Mouse (Mus musculus) ovary, postnatal 36 days (tissue): ENCODE measurements around the gene Cdk17.
A peak's percentile ranks its signal among the peaks of the same experiment; 100 is the strongest.

Experiments used
- DNase-seq: peaks from one replicate; pipeline ENCODE4 v3.0.0; 2022; ENCODE audit warnings: low spot score, mixed read lengths

Cdk17 gene

DNA sequence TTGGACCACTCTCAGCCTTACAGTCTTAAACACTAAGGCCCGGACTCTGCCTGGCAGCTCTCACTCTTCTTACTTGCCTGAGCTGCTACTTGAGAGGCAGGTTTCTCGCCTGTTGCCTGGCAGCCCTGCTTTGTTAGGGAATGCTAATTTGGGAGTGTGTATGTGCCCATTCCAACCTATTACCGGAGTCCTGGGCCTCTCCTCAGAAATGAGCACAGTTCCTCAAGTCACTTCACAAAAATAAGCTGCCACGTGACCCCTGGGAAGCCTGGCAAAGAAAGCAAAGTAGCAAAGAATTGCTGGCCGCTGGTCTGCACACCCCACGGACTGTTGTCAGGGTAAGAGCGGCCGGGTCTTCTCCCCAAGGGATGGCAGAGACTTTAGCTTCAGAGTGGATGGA lies 102.8 kb downstream of the Cdk17 start:
- no peak for DNase-seq

DNA sequence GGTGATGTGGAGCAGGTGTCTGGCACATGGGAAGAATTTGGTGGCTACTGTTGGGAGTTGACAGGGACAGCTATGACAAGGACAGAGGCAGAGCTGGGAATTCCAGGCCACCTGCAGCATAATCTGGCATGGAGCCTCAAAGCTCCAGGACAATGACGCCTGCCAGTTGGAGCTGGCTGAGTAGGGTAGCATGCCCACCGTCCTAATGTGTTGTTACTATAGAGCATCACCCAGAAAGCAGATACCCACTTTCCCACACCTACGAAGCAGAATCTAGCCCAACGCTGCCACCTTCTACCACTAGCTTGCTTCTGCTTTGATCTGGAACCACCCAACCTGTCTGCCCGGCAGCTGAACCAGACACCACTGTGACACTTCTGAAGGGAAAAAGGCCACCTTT lies 103.3 kb downstream of the Cdk17 start:
- no peak for DNase-seq

DNA sequence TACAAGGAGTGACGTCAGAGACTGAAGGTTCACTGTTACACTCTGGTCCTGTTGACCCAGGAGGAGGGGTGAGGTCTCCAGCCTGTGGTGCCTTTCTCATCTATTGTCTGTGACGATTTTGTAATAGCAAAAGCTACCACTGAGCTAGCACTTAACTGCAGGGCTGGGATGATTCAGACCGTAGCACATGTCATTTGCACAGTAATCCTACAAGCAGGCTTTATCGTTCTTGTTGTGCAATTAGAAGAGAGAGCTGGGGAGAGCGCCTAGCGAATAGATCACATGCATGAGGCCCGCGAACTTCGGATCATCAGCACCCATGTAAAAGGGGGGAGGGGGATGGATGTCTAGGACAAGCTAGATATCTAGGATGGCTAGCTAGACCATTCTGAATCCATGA lies 105.2 kb downstream of the Cdk17 start:
- no peak for DNase-seq

DNA sequence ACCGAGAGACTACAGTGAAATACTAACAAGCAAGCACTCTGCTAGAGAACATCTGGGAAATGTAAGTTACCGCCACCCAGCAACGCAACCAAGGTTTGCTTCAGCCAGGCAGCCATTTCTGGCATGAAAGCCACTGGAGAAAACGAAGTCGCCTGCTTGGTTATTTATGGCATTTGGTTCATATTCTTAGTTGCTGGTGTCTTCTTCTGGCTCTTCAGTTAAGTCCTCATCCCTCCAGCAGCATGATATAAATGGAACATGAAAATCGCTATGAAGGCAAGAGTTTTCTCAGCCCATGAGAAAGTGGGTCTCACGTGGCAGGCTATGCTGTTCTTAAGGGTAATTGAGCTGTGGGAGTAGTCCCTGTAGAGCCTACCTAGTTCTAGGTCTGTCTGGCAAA lies 105.8 kb downstream of the Cdk17 start:
- DNase-seq, result no peak

DNA sequence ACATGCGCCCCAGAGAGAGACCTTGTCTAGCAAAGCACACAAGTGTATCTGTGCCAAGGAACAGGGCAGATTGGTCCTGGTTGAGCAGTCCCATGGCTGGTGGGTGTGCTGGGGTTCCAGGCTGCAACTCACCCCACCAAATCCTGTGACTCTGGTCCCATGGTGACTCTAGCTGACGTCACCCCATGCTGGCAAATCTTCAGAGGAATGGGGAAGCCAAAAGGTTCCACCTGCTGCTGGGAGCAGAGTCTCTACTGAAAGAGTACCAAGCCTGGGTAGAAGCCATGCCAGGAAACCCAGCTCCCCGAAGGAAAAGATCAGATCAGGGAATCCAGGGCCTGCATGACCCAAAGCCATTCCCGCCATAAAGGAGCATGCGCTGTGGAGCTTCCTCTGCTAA lies 106.8 kb downstream of the Cdk17 start:
- DNase-seq, result no peak

DNA sequence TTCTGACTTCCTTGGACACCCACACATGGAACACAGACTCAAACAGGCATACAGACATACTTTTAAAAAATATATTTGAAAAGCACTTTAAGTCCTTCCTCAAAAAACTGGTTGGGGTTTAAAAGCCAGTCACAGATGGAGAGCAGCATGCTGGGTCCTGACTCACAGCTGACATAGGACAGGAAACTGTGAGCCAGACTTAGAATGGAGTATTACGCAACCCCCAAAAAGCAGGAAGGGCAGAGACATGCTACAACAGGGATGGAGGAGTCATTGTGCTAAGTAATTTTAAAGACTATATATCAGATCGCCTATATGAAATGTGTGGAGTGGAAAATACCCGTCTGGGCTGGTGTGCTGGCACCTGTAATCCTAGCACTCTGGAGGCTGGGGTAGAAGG lies 107.7 kb downstream of the Cdk17 start:
- no peak for DNase-seq

- no peak for DNase-seq
These were observed 109.1 kb downstream of the Cdk17 start for GRCm38 (mm10) chr10:93269744-93270143.

DNA sequence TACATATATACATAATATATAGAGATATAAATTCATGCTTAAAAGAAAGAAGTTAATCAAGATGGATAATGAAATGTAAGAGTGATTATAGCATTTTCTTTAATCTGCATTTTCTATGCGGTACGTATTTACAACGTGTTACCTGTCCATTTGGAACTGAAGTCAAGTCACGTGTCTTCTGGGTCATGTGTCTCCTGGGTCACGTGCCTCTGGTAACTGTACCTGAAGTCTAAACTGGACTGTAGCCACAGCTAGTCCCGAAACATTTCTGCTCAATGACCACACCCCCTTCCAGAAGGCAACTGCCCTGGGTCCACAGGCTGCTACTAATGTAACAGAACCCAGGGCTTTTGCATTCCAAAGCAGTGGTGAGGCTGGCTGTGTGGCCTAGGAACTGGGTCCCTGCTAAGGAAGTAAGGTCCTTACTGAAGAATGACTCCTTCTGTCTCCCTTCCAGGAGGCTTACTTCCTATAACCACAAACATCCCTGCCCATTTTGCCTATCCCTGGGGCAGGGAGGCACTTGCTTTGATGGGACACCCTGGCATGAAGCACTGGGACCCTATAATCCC lies 110.3 kb downstream of the Cdk17 start:
- no peak for DNase-seq

DNA sequence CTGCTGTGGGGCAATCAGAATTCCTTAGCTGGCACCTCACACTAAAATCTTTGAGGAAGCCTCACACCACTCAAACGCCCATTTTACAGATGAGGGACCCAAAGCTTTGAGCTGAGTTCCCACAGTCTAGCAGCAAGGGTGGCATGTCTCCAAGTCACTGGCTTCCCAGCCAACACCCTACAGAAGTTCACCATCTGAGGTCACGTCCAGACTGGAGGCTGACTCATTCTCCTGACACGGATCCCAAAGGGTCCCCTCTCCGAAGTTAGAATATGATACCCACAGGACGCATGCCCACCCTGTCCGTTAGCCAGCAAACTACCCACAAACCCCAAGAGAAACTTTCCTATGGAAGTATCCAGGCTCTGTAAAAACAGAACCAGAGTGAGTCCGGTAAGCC lies 111.2 kb downstream of the Cdk17 start:
- DNase-seq, result no peak

DNA sequence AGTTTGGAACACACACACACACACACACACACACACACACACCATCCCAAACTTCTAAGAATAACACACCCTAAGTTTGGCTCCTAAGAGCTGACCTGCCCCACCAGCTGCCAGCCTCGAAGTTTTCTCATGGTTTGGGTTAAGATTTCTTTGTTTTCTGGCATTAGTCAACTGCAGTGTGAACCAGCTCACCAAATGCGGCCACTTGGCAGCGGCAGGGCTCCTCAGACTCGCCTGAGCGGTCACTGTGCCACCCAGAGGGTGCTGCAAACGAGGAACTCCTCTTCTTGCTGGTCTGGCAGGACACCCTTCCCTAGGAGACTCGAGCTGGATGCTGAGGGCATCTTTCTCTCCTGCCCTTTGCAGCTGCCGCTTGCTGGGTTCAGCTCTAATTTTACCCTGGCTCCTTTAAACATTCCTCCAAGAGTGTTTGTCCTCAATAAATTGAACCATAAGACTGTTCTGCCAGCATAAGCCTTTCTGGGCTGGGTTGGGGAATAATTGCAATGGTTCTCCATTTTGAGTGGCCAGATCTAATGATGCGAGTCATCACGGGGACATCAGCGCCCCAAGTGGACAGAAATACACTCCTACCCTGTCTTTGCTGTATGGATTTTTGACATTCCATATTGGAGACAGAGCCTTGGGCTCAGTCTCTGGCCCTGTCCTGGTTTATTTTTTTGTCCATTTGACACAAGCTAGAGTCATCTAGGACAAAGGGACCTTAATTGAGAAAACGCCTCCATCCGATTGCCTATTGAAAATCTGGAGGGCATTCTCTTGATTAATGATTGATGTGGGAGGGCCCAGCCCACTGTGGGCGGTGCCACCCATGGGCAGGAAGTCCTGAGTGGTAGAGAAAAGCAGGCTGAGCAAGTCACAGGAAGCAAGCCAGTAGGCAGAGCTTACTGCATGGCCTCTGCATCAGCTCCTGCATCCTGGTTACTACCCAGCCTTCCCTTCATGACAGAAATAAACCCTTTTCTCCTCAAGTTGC lies 112.6 kb downstream of the Cdk17 start:
- DNase-seq, result no peak

- DNase-seq, result no peak
These were observed 113.6 kb downstream of the Cdk17 start for GRCm38 (mm10) chr10:93274277-93274696.

GRCm38 (mm10) chr10:93275212-93276136 lies 114.8 kb downstream of the Cdk17 start:
- no peak for DNase-seq

DNA sequence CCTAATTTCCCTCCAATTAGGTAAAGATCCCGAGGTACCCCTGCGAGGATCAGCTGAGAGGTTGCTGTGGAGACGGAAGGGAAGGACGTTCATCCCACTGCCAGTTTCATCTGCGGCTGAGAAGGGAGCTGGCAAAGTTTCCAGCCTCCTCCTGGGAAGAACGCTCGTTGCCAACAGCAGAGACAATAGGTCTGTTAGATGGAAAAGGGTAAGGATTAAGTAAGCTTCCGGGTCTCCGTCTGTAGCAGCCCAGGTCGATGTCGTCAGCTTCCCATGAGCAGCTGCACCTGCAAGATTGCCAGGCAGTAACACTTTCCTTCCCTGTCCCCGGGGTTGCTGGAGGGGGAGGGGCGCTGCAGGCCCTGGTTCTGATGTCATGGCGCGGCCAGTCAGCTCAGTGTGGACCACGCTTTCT lies 115.7 kb downstream of the Cdk17 start:
- DNase-seq, result peak; percentile 48

DNA sequence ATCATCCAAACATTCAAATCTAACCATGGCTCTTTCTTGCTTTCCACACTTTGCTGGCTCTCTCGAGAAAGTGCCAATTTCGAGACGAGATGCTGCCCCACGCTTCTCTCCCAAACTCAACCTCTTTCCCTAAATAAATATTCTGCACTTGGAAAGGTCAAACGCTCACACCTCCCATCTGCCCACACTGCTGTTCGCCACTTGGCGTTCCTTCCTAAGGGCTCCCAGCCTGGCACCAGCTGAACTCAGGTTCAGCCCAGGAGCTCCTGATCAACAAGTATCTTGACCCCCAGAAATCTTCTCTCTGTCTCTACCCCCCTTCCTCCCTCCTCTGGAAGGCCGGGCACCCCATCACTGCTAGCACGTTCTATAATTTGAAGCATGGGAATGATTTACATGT lies 116.2 kb downstream of the Cdk17 start:
- DNase-seq, result no peak

GRCm38 (mm10) chr10:93278361-93278760 lies 117.7 kb downstream of the Cdk17 start:
- DNase-seq, result no peak

GRCm38 (mm10) chr10:93279062-93279461 lies 118.4 kb downstream of the Cdk17 start:
- DNase-seq, result no peak

DNA sequence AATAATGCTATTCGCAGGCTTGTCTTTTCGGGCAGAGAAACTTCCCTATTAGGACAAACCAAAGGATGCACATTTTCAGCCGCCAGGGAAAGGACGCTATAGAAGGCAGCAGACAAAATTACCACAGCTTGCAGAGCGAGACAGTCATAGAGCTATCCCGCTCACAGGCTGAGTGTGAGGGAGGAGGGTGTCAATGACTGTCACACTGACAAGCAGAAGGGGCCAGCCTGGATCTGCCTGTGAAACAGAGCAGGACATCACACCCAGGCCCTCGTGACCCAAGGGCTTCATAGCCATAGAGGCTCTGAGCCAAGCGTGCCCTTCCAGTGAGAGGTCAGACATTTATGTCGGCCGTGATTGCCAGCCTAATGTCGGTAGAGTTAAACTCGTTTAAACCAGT lies 119.9 kb downstream of the Cdk17 start:
- DNase-seq, result no peak

DNA sequence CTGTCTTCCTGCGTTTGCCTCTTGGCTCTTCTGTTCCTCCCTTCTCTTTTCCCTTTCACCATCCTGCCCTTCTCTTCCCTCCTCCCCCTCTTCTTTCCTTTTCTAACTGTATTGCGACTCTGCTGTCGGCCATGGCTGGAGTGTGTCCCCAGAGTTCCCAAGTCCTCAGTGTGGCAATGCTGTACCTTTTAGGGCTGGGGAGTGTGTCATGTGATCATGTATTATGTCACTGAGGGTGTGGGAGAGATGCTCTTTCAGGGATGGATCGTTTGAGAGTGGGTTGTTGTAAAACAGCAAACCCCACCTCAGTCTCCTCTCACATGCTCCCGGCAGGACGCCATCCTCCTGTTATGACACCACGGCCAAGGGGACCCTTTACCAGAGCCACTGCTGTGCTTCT lies 120.4 kb downstream of the Cdk17 start:
- no peak for DNase-seq

- no peak for DNase-seq
These were observed 121.9 kb downstream of the Cdk17 start for GRCm38 (mm10) chr10:93282526-93282964.

GRCm38 (mm10) chr10:93283258-93283657 lies 122.6 kb downstream of the Cdk17 start:
- no peak for DNase-seq

GRCm38 (mm10) chr10:93285489-93285888 lies 124.8 kb downstream of the Cdk17 start:
- no peak for DNase-seq

DNA sequence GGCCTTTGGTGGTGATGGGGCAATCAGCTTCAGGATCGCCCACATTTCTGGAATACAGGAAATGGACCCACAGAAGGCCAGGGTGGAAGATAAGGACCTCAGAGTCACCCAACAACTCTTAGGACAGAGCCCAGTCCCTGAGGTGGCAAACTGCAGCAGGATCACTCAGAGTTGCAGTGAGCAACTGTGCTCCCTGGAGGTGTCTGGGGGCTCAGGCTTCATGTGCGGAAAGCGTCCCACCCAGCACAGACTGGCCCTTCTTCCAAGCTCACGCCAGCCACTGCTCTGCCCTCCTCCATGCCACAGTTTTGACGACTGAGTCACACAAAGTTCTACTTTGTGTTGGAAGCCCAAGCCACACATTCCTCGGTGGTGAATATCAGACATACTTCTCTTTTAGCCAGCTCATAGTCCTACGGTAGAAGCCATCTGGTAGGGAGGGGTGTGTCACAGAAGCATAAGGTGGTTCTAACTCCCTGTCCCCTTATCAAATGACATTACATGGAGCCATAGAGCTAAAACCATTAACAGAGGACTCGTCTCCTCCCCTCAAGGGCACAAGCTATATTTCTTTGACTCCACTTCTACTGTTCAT lies 127.0 kb downstream of the Cdk17 start:
- no peak for DNase-seq
